Mouse (Mus musculus): ENCODE results near the gene Tbxas1.

DNA sequence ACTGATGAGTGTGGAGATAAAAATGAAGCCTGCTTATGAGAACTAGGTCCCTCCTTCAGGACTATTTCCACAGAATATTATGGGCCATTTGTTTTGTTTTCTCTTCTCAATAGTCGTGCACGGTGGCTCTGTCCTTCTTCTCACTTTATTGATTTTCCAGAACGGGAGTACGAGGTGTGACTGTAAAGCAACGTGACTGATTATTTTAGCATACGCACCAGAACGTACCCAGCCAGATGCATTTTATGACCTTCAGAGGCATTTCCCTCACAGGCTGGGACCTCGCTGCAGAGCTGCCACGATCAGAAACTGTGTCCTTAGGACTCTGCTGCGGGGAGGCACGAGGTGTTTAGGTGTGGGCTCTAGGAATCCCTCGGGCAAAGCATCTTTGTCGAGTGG is 51.8 kb downstream of the Tbxas1 start:
- TF ChIP-seq CTCF (IDR thresholded peaks at IDR 0.05; ENCODE audit: low read depth, low read length) (no peak), POLR2A (IDR thresholded peaks at IDR 0.05; ENCODE audit: extremely low read depth, insufficient read depth, low read length) (no peak)
